18 mouse cellular contexts compared by ENCODE assay signal in genomic region chr12:50537761-50538160, GRCm38 (mm10).
A peak's percentile ranks its signal among the peaks of the same experiment; 100 is the strongest.
DNase-seq lines count a peak whose midpoint lies in the region; ATAC-seq lines count a peak whose summit lies in the region.
"Had no signal": no experiment of that assay in that cellular context is flagged by ENCODE, and none has a peak within 500 bp of the region (broad histone marks: within the 10 kb centered on the region; RNA-seq: fewer than 3 reads in every experiment).

No protein-coding gene starts in this region.

- peak; percentile 78 for ATAC-seq in frontal cortex, adult (ENCODE audit: low TSS enrichment)
- ATAC-seq in megakaryocyte, adult 5-6 weeks (ENCODE audit: poor library complexity, severe bottlenecking): no peak
- ATAC-seq: activated CD4-positive, CD25-positive, alpha-beta regulatory T cell, adult 4 months; inflammation-experienced regulatory T-cells, adult 6 months; Patski had no signal

- DNase-seq in frontal cortex, postnatal 10 days (ENCODE audit: low spot score in 2 of 2): no peak
- peak; percentile 38 for DNase-seq in layer of hippocampus, adult 9-11 months
- DNase-seq in layer of hippocampus, postnatal 10 days (ENCODE audit: low spot score in 2 of 2): no peak
- DNase-seq in right cerebral cortex, adult 18-20 months: peak; percentile 28
- DNase-seq in right cerebral cortex, postnatal 36 days (ENCODE audit: low spot score in 2 of 2): no peak
- DNase-seq: adrenal gland, postnatal 14 days; cerebellum, adult 18-20 months; cerebellum, adult 9-11 months; cerebellum, postnatal 36 days; gastrocnemius, postnatal 10 days; heart, adult 18-20 months; heart, postnatal 10 days; heart, postnatal 4 days had no signal

Comparison
In these comparisons a context has a peak if more than half of its experiments do, and no peak if none do; other contexts are left out.
1. DNase-seq: peak in layer of hippocampus, adult 9-11 months (single experiment) and right cerebral cortex, adult 18-20 months (single experiment); none in frontal cortex, postnatal 10 days (0 of 2), layer of hippocampus, postnatal 10 days (0 of 2) and right cerebral cortex, postnatal 36 days (0 of 2).